Mouse (Mus musculus) ES-CJ7 (cell line): ENCODE measurements around the gene Usp33.

Experiments
- DNase-seq: peaks from one replicate; pipeline ENCODE4 v3.0.0; 2011; ENCODE audit warnings: low read depth, low spot score

Usp33 gene

DNA sequence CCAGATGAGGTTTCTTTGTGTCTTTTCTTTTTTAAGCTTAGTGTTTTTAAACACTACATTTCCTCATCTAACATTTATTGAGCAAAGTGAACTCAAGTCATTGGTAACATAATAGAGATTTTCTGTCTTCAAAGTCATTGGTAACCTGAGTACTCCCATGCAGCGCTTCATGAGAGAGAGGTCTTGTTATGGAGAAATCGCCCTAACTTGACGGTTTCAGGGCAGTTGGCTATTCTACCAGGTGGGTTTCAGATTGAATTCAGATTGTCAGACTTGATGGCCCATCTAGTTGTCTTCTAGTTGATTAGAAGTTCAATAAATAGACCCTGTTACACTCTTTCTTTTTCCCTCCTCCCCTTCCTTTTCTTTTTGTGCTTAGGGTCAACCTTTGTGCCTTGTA lies 54.6 kb downstream of the Usp33 start:
- no peak for DNase-seq

DNA sequence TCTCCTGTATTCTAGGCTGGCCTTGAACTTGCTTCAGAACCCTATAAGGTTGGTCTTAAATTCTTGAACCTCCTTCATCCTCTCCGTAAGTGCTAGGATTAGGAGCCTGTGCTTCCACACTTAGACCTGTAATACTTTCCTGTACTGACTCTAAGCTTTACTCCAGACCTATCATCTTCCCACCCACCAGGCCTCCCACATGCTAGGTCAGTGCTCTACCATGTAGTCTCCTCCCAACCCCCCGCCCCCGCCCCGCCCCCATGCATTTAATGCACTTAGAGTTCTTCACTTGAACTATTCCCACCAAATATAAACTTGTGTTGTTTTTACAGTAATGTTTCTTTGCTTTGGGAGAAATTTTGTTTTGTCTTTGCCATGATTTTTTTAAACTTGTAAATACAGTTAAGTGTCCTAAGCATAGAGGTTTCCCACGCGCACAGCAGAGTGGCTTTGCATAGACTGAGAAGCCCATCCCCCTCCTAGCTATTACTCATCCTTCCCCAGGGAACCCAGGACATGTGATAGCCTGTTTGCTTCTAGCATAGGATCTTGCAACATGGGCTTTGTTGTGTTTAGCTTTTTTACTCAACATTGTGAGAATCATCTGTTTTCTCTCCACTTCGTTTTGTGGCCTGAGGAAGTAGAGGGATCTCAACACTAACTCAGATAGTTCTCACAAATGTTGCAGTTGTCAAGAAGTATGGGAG lies 55.8 kb downstream of the Usp33 start:
- DNase-seq, result no peak

DNA sequence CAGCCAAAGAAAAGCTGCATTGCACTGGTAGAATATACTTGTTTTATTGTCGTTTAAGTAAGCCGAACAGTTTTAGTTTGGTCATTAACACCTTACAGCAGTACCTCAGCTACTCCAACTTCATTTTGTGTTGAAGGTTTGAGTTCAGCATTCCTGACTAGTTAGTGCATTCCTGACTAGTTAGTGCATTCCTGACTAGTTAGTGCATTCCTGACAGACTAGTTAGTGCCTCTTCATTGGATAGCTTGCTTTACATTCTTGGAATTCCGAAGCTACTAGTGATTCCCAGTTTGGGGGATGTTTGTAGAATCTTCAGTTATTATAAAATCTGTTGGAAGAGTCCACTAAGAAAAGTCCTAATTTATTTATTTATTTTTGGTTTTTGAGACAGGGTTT lies 56.4 kb downstream of the Usp33 start:
- DNase-seq, result no peak

DNA sequence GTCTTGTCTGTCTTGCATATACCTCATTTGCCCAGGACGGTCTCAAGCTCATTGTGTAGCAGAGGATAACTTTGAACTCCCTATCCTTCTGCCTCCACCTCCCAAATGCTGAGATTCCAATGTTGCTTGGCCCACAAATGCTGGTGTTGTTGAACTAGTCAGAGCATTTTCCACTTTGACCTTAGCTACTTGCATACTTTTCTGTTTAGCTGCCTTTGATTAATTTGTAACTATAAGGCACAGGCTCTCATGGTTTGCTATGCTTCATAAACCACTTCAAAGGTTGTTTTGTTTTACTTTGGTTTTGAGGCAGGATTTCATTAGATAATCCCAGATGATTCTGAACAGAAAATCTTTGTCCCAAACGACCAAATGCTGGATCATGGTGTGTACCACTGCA lies 57.5 kb downstream of the Usp33 start:
- no peak for DNase-seq

DNA sequence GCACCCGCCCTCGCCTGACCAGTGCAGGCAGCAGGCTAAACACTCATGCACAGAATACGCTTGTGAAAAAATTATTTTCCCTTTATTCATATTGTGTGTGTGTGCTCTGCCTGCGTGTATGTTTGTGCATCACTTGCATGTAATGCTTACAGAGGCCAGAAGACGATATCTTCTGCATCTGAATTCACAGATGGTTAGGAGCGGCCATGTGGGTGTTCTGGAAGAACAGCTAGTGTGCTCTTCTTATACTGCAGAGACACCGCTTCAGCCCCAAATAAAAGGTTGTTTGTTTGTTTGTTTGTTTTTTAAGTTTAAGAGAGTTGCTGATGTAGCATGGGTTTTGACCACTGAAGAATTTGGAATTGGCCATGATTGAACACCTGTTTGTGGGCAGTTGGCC lies 59.1 kb downstream of the Usp33 start:
- DNase-seq, result no peak

DNA sequence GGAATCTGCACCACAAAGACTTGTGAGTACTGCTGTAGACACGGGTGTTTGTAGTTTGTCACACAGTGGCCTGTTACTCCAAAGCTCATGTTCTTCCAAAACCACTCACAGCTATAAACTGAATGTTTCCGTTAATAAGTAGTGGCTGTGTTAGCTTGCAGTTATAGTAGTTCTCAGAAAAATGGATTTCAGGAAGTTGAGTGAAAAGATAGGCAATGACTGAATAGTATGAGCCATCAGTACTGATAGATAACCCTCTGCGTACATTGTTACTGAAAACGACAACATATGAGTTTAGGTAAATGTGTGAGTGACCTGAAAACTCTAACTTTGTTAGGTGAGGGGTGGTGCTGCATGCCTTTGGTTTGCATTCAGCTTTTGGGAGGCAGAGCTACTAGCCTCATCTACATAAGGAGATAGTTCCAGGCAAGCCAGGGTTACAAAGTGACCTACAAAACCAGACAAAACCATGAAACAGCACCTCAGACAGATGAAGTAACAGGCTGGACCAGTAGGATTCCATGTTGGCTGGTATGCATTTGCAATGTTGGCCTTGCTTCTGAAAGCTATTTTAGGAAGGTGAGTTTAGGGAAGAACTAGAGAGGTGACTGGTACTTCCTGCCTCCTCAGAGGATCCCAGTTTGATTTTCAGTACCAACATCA lies 59.8 kb downstream of the Usp33 start:
- DNase-seq, result peak; percentile 58

DNA sequence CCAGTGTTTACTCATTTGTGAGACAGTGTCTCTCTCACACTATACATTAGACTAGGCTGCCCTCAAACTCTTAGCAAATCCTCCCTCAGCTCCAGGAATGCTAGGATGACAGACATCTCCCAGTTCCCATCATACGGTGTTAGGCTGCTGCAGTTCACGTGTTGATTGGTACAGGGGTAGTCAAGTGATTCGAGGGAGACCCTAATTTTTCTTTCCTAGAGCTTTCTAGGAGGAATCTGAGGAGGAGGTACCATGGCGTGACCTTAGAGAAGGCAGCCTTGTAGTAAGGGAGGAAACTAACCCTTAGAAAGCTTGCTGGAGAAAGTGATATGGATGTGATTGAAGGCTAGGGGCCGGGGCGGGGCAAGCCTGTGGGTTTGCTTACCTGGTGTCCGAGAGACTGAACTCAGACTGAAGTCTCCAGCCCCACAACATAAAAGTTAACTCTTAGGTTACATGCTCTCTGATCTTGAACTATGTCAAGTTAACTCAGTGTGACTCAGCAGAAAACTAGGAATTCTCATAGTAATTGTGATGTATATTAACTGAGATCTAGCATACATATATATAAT lies 64.8 kb downstream of the Usp33 start:
- no peak for DNase-seq

DNA sequence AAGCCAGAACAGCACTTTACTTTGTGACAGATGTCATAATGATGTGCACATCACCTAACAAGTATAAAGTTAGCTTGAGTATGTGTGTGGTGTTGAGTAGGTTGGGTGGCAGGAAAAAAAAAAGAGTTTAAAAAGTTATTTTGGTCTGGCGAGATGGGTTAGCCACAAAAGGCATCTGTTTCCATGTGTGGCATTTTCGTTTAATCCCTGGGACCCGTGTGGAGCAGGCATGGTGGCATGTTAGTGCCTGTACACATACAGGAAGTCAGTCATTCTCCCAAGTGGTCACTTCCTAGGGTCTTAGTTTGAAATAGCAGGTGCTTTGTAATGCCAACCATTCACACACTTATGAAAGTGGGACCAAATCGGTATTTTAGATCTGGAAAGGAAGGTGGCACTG lies 66.1 kb downstream of the Usp33 start:
- no peak for DNase-seq

DNA sequence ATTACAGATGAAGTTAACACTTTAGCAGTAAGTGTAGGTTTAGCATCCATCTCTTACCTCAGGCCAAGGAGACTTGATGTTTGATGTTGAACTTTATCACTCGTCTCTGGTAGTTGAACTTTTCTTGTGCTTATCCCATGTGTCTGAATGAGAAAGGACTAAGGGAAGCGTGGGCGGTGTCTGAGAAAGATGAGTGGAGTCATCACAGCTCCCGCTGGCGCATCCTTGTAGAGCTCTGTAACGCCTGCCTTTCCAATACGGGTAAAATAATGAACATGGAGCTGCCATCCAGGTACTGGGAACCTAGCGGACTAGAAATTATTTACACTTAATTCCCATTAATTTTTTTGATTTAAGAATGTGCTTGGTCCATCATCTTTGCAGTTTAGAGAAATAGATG lies 82.6 kb downstream of the Usp33 start:
- DNase-seq, result no peak

DNA sequence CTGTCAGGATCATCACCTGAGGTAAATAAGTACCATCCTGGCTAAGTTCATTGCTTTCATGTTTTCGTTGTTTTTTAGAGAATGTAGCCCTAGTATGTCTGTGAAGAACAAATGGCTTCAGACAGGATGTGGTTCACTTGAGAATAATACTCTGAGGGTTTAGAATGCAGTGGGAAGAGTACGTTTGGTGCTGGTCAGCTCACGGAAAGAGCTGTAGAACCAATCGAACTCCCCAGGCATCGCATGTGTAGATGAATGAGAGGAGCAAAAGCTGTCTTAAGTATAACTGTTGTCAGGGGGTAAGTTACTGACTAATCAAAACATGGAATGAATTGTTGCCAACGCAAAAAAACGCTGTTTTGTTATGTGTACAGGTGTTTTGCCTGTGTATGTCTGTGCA lies 86.4 kb downstream of the Usp33 start:
- no peak for DNase-seq

DNA sequence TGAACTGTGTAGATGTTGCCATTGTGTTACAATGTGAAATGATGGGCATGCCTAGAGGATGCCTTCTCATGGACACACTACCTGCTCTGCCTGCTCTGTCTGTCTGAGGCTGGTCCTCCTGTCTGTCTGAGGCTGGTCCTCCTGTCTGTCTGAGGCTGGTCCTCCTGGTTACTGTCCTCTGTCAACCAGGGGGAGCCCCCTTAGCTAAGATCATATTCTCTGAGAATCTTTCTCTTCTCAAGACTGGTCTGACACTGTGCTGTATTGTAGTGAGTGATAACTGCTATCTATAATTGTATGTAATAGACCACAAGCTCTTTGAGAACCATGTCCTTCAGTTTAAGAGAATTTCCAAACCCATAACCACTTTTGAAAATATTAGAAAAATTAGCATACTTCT lies 89.3 kb downstream of the Usp33 start:
- no peak for DNase-seq

DNA sequence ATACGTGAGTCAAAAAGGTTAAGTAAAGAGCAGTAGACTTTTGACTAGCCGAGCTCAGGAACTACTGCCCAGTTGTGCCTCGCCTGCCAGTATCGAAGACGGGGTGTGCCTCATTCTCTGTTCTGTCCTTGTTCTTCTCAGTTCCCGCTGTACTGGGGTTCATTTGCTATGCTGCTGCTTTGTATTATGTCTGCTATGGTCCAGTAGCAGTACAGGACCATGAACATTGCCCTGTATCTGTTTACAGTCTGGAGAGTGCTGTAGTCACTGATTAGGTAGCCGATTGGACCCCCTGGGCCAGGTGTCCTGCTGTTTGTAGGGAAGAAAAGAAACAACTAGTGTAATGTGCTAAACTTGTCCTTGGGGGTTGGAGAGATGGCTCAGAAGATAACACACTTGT lies 91.8 kb downstream of the Usp33 start:
- DNase-seq, result no peak

DNA sequence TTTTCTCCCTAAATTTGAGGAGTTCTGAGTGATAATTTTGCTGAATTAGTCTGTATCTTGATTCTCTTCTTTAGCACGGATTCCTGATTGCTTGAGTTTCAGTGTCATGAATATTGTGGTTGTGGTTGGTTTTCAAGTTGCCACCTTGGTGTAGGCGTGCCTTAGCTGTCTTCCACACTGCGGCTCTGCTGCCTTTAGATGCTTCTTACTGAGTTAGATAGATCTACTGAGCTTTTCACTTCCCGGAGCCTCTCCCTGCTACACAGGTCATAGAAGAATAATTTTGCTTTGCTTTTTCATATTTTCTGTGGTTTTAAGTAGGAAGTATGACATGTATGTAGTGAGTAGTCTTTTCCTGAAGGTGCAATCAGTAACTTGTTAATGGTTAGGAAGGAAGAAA lies 96.5 kb downstream of the Usp33 start:
- no peak for DNase-seq
